Mouse (Mus musculus): ENCODE measurements around the gene Sema5b.
"Not testable (repeated sequence)": the region's sequence is repeated elsewhere in the genome, so short reads cannot be mapped to it uniquely, and the experiment has no call there.

Sema5b gene

GRCm38 (mm10) chr16:35549354-35549753 is 8.4 kb downstream of the Sema5b start:
- DNase-seq (ENCODE audit: low spot score) = no peak

DNA sequence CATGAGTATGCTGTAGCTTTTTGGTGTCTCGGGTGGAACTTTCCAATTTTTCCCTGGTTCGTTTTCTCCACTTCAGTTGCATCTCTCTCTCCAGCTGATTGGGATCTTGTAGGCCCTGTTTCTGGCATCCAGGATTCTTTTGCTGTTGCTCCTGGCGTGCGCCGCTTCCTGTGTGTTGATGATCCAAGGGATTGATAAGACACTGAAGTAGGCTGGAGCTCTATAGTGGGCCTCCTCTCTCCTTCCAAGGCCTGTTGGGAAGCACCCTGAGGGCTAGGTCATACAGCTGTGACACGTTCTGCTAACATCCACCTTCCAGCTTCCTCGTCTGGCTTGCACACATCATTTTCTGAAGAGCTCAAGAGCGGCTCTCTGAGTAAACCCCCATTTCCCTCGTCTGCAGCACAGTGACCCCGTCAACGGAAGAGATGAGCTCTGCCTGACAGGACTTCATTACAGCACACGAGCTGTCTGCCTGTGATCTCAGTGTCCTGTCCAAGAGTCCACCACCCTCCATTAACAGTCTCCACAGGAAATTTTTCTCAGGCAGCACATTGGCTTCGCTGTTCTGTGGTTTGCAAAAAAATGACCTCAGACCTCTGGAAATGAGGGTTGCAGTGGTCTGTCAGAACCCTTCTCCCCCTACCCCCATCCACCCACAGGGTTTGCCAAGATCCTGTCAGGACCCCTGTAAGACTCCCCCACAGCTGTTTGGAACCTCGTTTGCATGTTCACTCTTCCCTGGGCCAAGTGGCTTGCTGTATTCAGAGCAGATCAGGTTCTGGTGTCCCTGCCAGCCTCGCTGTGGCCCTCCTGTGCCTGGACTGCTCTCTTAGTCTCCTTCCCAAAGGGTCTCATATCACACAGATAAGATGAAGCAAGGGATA is 14.9 kb downstream of the Sema5b start:
- DNase-seq (ENCODE audit: low spot score) = no peak

DNA sequence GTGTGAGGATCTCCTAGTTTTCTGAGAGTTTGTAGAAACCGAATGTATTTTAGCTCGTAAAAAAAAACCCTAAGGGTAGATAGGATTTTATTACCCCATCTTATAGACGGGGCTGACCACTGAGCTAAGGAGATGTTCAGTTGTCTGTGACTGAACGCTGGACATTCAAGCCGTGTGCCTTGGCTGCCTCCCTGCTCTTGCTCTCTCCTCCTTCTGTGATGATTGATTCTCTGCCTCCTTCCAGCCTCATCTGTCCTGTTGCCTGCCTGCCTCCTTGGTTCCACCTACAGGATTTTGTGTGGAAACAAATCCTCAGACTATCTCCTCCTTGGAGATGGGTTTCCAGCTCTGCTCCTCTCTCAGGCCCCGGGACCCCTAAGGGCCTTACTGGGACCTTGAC is 16.1 kb downstream of the Sema5b start:
- DNase-seq (ENCODE audit: low spot score) = no peak

- DNase-seq (ENCODE audit: low spot score) = no peak
These were observed 20.6 kb downstream of the Sema5b start for GRCm38 (mm10) chr16:35561541-35561940.

- no peak for DNase-seq (ENCODE audit: low spot score)
These were observed 23.4 kb downstream of the Sema5b start for GRCm38 (mm10) chr16:35564246-35564905.

- not testable (repeated sequence) for DNase-seq (ENCODE audit: low spot score)
These were observed 24.7 kb downstream of the Sema5b start for GRCm38 (mm10) chr16:35565601-35566000.

- no peak for DNase-seq (ENCODE audit: low spot score)
These were observed 27.4 kb downstream of the Sema5b start for GRCm38 (mm10) chr16:35568225-35568880.

GRCm38 (mm10) chr16:35569347-35569746 is 28.4 kb downstream of the Sema5b start:
- DNase-seq (ENCODE audit: low spot score) = no peak

GRCm38 (mm10) chr16:35569758-35570157 is 28.8 kb downstream of the Sema5b start:
- DNase-seq (ENCODE audit: low spot score) = no peak

DNA sequence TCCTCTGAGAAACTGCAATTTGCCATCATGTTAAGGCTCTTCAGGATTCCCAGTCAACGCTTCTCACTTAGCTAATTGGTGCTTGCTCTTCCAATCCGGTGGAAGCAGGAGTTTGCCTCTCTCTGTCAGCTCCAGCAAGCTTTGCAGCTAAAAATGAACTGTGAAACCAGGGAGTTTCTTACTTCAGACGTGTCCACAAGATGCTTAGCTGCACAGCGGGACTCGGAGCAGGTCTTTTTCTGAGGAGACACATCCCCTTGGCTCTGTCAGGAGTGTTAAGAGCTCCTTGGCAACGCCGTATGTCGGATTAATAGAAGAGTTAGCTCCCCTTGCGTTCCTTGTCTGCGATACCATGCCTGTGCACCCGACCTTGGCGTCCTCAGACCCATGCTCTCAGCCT is 29.7 kb downstream of the Sema5b start:
- no peak for DNase-seq (ENCODE audit: low spot score)

- DNase-seq (ENCODE audit: low spot score) = no peak
These were observed 32.6 kb downstream of the Sema5b start for GRCm38 (mm10) chr16:35573586-35573985.

GRCm38 (mm10) chr16:35577181-35577941 is 36.4 kb downstream of the Sema5b start:
- no peak for DNase-seq (ENCODE audit: low spot score)

DNA sequence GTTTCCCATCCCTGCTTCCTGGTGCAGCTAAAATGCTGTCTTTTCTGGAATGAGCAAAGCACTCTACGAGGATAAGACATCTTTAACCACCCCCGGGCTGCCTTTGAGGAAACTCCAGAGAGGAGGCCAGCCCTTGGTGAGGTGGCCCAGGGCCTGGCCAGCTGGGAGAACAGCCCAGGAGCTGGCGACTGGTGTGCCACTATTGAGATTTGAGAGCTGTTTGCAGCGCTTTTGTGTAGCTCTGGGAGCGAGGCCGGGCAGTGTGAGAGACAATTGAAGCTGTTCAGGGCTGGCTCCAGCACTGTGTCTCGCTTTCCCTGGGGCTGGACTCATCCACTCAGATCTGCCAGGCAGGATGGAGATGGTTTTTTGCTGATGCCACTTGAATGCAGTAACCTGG is 40.4 kb downstream of the Sema5b start:
- no peak for DNase-seq (ENCODE audit: low spot score)

GRCm38 (mm10) chr16:35583551-35584080 is 42.7 kb downstream of the Sema5b start:
- no peak for DNase-seq (ENCODE audit: low spot score)

DNA sequence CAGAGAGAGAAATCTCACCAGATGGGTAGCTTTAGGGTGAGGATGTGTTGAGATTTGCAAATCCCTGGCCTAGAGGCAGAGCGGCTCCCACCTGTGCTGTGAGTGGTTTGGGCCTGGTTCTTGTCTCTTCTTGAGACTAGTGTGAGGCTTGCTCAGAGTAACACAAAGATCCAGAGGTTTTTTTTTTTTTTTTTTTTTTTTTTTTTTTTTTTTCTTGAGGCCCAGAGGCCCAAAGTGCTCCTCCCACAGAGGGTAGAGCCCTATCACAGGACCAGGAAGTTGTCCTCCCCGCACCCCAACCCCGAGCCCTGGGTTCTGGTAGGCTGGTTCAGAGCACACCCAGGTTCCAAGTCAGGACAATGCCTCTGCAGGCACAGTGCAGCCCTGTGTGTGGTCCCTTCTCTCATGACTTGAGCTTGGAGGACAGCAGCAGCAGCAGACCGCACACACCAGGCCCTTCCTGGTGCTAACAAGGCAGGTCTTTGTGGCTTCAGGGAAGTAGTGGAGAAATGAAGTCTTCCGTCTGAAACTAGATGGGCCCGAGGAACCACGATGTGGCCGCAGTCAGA is 44.3 kb downstream of the Sema5b start:
- no peak for DNase-seq (ENCODE audit: low spot score)

- DNase-seq (ENCODE audit: low spot score) = no peak
These were observed 46.3 kb downstream of the Sema5b start for GRCm38 (mm10) chr16:35587046-35587779.

DNA sequence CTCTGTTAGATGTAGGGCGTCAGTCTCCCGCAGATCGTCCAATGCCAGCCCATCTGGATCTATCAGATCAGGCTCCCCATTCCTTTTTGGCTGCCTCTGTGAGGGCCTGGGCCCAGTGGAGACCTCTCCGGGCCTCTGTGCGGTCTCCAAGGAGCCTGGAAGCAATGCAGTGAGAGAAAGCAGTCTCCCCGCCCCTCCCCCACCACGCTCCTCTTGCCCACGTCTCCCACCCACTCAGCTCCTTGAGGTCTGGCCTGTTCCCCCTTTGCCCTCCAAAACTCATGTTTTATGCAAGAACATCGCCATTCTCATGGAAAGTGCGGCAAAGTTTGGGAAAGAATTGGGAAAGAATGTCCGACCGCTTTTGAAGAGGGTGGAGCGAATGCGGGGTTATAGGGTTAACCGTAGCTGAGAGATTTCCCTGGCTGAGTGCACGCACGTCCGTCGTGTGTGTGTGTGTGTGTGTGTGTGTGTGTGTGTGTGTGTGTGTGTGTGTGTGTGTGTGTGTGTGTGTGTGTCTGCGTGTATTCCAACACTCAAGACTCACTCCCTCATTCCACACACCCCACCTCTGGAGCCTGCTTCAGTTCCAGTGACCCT is 47.0 kb downstream of the Sema5b start:
- DNase-seq (ENCODE audit: low spot score) = no peak

GRCm38 (mm10) chr16:35588731-35589151 is 47.8 kb downstream of the Sema5b start:
- DNase-seq (ENCODE audit: low spot score) = no peak

DNA sequence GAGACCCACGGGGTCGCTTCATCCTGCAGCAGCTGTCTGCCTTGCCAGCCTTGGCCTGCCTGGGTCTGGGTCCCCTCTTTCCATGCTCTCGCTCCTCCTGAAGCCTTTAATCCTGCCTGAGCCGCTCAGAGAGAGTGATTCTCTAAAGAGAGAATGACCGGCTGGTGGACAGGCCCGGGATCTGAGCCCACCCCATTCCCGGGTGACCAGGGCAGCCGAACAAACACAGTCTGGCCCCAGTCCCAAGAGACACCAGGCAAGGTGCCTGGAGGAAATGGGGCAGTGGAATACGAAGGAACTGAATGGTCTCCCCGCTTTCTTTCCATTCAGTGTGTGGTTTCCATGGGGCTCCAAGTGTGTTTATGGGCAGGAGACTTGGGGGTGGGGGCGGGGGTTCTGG is 50.8 kb downstream of the Sema5b start:
- DNase-seq (ENCODE audit: low spot score) = no peak

All from MN1 (cell line).